Mouse (Mus musculus) kidney, adult 2 months (tissue): Measurements from ENCODE around the gene Pkp4.

Experiments
- CTCF ChIP-seq: fragments of 200-500 bp; conservative IDR thresholded peaks from 2 replicates; pipeline ENCODE4 v1.5.1; 2011; ENCODE audit warnings: low read depth, mild to moderate bottlenecking, control low read depth, low read length, moderate library complexity, mixed read lengths; ENCODE audit not compliant: insufficient read depth, insufficient read length
- POLR2A ChIP-seq: fragments of 200-500 bp; IDR thresholded peaks from one replicate; pipeline ENCODE4 v1.6.1; 2011; ENCODE audit warnings: low read depth, low read length, control low read depth

DNA sequence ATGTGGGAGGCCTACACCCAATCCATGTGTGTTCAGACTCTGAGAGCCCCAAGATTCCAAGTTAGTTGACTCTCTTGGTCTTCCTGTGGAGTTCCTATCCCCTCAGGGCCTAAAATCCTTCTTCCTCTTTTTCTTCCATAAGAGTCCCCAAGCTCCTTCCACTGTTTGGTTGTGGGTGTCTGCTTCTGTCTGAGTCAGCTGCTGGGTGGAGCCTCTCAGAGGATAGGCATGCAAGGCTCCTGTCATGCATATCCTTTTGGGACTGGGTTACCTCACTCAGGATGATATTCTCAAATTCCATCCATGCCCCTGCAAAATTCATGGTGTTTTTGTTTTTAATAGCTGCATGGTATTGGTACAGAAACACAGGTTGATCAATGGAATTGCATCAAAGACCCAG is 5.2 kb upstream of the Pkp4 start:
- TF ChIP-seq CTCF (no peak), POLR2A (no peak)
